Mouse (Mus musculus) spleen, adult 2 months (tissue): ENCODE measurements around the gene Cd3e.

ENCODE experiments used
- CTCF ChIP-seq: fragments of 200-500 bp; IDR thresholded peaks from 2 replicates; pipeline ENCODE4 v1.5.1; 2011; ENCODE audit warnings: mild to moderate bottlenecking, inconsistent platforms; ENCODE audit not compliant: insufficient read depth, insufficient read length, insufficient replicate concordance; ENCODE audit errors: extremely low read depth
- POLR2A ChIP-seq: fragments of 200-500 bp; IDR thresholded peaks from 2 replicates; pipeline ENCODE4 v1.6.1; 2011; ENCODE audit warnings: low read depth, low read length, inconsistent platforms

DNA sequence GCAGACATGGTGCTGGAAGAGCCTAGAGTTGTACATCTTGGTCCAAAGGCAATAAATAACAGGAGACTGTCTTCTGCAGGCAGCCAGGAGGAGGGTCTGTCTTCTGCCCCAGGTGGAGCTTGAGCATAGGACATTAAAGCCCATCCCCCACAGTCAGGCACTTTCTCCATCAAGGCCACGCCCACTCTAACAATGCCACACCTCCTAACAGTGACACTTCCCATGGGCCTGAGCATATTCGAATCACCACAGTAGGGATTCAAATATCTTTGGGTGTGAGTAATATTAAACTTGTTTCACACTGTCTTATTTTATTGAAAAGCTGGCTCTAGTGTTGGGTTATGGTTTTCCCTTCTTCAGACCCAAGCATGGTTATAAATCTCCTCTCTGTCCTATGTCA is 17.6 kb downstream of the Cd3e start:
- TF ChIP-seq CTCF, result no peak
- TF ChIP-seq POLR2A, result no peak
